Mouse (Mus musculus): ENCODE results near the gene Tcta.
"Not testable (repeated sequence)": the region's sequence is repeated elsewhere in the genome, so short reads cannot be mapped to it uniquely, and the experiment has no call there.

The Tcta gene

DNA sequence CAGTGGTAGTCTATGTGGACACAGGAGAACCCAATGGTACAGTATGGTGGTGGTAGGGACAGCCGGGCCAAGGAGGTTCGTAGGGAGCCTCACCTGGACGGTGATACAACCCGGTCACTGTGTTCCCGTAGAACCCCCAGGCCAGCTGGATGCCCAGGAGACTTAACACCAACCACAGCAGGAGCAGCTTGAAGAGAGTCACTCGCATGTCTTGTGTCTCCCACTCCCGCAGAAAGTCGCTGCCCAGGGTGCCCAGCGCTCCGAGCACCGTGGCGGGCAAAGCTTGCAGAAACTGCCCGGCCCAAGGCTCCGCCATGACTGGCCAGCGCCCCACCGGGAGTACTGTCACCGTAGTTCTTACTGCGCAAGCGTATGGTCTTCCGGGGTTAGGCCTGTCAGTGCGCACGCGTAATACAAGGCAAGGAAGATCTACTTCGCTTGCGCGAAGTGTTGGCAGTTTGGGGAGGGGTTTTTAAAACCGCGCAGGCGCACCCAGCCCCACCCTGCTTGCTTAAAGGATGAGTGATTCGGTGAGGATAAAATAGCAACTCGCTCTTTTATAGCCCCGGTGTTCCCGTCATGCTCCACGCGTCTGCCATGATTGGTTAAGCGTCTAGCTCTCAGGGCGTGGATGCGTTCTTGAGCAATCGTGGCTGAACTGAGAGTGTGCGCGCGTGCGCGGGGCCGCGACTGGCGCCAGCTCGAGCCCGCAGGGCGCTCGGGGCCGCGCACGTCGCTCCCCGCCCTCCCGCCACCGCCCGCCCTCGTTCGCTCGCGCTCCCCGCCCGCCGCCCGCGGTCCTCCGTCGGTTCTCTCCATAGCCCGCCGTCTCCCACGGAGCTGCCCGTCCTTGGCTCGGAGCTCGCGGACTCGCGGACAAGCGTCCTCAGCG, at the start of gene Tcta, which contains the start of gene Rhoa:
Gene Tcta, minus strand, starts transcription at position 532 of the 892 bp plus-strand sequence.
Gene Rhoa, plus strand, starts transcription at position 501 of the 892 bp plus-strand sequence.
- in situ Hi-C loops (cut with MboI, MseI), result no loop called here

- in situ Hi-C loops (cut with MboI, MseI), result no loop called here
Measured at GRCm38 (mm10) chr9:108349727-108350126, 43.8 kb upstream of the Tcta start.

DNA sequence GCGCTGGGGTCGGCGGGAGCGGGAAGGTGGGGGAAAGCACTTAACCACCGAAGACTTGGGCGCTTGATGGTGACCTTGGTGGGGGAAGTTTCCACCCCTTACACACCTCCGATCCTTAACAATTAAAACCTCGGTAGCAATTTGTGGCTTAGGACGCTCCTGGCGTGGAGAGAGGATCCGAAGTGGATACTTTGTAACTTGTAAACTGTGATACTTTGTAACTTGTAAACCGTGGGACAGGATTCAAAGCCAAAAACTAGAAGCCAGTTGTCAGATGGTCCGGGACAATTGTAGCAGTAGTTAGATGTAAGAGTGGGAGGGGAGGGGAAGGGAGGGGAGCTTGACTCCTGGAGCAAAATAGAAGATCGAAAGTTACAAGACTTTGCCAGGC, 42.3 kb upstream of the Tcta start:
- in situ Hi-C loops (cut with MboI, MseI), result no loop called here

GRCm38 (mm10) chr9:108347540-108348289, 41.8 kb upstream of the Tcta start, which contains the start of gene Usp4:
Gene Usp4, plus strand, starts transcription at chr9:108347853.
- in situ Hi-C loops (cut with MboI, MseI), result no loop called here

- in situ Hi-C loops (cut with MboI, MseI), result no loop called here
Measured at GRCm38 (mm10) chr9:108347024-108347423, 41.1 kb upstream of the Tcta start.

DNA sequence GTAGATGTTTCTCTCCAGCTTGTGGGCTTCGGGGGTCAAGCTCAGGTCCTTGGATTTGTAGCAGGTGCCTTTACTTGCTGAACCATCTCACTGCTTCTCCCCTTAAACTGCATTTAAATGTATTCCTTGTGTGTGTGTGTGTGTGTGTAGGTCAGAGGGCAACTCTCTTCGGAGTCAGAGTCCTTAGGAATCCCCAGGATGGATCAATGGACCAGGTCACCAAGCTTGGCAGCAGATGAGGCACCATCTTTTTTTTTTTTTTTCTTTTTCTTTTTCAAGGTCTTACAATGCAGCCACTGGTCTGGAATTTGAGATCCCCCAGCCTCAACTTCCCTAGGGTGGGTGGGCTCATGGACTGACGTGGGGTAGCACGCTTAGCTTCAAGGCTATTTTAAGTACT, 38.5 kb upstream of the Tcta start:
- in situ Hi-C loops (cut with MboI, MseI), result no loop called here

DNA sequence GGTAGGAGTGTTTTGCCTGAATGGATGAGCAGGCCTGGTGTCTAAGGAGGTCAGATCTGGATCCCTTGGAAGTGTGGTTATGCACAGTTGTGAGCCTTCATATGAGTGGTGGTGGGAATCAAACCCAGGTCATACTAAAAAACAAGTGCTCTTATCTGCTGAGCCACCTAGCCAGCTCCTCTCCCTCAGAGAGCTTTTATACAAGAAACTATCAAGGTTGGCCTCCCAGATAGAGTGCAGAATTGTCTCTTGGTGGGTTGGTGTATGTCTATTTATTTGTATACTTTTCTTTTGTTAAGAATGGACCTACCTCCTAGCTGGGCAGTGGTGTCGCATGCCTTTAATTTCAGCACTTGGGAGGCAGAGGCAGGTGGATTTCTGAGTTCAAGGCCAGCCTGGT, 37.9 kb upstream of the Tcta start:
- in situ Hi-C loops (cut with MboI, MseI), result no loop called here

DNA sequence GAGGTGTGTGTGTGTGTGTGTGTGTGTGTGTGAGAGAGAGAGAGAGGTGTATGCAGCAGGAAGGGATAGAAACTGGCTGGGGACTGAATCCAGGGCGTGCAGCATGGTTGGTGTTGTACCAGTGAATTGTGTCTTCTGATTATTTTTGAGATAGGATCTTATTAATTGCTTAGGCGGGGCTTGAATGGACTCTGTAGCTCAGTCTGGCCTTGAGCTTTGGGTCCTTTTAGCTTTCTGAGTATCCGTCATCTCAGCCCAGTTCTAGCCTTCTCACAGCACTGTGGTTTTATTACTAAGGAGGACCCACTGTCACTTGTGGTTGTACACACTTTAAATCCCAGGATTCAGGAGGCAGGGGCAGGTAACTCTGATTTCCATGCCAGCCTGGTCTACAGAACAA, 37.4 kb upstream of the Tcta start:
- in situ Hi-C loops (cut with MboI, MseI), result no loop called here

DNA sequence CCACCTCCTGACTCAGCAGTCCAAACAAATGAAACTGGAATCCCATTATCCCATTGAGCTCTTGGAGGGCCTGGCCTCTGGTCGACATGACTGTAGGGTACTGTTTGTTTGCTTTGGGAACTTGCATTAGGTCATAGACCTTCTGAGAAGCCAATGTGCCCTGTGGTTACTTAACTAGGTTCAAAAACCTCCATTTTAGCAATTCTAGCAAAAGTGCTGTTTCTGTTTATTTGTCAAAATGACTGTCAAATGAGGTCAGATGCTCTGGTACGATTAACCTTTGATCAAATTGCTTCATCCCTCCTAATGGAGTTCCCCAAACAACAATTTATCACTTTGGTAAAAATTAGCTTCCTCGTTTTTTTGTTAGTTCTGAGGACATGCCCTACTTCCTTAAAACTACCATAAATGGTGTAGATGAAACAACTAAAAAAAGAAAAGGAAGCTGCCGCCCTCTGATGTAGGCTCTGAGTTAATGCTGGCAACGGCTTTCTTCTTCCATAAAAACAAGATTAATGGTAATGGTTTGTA, 36.4 kb upstream of the Tcta start:
- in situ Hi-C loops (cut with MboI, MseI), result no loop called here

DNA sequence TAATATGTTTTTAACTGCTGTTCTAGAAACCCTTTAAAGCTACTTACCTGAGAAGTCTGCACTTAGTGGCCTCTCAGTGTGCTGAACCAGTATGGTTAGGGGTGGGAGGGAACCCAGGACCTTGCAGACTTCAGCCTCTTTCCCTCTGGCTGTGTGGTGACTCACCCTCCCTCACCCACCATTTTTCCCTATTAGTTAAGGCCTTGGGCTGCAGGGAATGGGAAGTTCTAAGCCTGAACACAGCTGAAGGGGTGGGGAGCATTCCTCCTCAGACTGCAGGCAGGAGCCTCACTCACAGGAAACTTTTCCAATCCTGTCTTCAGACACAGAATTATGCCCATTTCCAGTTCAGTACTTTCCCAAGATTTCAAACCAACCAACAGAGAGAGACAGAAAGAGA, 35.8 kb upstream of the Tcta start:
- in situ Hi-C loops (cut with MboI, MseI), result no loop called here

GRCm38 (mm10) chr9:108341139-108341475, 35.1 kb upstream of the Tcta start:
- in situ Hi-C loops (cut with MboI, MseI), result no loop called here

DNA sequence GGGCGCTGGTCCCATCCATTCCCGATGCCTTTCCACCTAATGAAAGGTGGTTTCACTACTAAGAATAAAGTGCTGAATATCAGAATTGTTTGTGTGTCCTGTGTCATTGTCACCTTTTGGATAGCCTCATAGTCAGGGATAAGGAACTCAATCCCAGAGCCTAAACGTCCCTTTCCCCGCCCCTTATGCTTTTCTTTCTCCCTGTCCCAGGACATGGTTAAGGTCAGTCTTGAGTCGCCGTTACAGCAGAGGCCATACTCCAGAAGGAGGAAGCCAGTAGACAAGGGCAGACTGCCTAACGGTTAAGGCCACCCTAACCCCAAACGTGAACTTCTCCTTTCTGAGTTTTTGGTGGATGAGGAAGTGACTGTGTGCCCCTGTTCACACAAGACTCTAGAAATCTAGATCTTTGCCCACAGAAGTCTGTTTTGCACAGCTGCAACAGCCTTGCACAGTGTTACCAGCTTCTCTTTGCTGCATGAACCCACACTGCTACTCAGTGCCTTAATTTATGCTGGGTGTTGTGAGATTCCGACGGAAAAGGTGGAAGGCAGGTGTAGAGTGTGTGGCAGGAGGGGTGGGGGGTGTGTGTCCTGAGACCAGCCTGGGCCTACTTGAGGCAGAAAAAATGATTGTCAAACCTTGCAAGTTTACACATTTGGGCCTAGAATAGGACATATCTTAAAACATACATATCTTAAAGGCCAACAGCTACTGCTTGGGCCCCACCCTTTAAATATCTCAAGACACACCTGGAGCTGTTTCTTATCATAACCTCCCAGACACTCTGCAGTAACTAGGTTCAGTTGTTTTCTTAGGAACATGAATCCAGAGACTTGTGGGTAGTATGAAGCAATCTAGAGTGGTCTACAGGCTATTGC, 34.5 kb upstream of the Tcta start:
- in situ Hi-C loops (cut with MboI, MseI), result no loop called here

DNA sequence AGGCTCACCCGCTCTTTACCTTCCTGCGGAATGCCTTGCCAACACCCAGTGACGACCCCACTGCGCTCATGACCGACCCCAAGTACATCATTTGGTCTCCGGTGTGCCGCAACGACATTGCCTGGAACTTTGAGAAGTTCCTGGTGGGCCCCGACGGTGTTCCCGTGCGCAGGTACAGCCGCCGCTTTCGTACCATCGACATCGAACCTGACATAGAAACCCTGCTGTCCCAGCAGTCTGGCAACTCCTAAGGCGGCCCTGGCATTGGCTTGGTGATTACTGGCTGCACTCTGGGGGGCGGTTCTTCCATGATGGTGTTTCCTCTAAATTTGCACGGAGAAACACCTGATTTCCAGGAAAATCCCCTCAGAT, 33.9 kb upstream of the Tcta start:
- in situ Hi-C loops (cut with MboI, MseI), result no loop called here

DNA sequence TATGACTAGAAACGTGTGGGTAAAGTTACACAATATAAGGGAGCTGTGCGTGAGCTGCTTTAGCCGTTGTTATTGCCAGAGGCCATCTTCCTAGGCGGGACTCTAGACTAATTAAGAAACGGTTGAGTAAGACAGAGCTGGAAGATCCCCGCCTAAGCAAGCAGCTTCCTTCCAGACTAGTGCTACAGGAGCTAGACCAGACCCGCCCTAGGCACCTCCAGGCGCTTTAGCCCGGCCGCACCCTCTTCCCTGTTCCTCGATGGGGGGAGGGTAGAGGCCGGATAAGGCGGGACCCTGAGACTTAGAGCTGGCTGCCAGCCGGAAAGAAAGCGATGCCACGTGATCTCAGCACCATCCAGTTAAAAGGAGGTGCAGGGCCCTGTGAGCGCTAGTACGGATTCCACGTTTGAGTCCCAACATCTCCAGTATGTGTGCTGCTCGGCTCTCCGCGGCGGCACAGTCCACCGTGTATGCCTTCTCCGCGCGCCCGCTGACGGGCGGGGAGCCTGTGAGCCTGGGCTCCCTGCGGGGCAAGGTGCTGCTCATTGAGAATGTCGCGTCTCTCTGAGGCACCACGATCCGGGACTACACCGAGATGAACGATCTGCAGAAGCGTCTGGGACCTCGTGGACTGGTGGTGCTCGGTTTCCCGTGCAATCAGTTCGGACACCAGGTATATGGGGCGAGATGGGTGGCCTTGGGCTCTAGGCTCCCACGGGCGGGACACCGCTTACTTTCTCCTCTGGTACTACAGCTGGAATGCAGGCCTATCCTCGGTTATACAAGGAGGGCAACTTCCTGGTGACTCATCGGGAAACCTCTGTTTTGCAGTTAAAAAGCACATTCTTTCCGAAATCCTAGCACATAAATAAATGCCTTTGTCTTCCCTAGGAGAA, 33.2 kb upstream of the Tcta start, which contains the start of gene Gpx1:
Gene Gpx1, plus strand, starts transcription at position 18 of the 896 bp plus-strand sequence.
- in situ Hi-C loops (cut with MboI, MseI), result no loop called here

DNA sequence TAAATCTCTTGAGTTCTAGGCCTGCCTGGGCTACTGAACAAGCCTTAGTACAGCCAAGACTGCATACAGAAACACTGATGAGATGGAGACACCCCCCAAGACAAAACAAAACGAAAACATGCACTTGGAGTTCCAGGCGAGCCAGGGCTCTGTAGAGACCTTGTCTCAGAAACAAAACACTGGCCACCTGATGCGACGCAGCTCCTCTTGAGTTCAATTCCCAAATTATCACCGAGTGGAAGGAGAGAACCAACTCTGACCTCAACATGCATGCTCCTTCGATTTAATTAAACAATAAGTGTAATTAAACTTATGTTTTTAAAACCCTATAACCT, 32.6 kb upstream of the Tcta start:
- in situ Hi-C loops (cut with MboI, MseI), result no loop called here

DNA sequence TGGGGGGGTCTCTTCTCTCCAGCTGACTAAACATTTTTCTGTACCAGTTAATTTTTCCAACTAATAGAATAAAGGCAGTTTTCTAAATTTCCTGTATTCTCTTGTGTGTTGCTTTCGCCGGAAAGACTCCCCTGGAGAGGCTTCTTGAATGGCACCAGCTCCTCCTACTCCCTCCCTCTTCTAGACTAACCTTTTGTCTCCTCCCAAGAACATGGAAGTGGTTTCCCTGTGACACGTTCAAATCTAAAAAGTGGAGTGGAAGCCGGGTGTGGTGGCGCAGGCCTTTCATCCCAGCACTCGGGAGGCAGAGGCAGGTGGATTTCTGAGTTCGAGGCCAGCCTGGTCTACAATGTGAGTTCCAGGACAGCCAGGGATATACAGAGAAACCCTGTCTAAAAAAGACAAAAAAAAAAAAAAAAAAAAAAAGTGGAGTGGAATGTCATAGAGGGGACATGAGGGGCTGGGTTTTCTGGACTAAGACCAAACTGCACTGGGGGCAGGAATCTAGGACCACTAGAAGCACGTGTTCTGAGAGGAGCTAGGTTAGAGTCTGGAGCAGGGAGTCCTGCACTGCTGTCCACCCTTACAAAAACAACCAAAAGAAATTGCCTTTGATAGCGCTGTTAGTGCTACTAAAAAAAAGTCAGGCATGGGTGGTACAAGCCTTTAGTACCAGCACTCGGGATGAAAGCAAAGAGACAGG, 32.0 kb upstream of the Tcta start:
- in situ Hi-C loops (cut with MboI, MseI), result no loop called here

DNA sequence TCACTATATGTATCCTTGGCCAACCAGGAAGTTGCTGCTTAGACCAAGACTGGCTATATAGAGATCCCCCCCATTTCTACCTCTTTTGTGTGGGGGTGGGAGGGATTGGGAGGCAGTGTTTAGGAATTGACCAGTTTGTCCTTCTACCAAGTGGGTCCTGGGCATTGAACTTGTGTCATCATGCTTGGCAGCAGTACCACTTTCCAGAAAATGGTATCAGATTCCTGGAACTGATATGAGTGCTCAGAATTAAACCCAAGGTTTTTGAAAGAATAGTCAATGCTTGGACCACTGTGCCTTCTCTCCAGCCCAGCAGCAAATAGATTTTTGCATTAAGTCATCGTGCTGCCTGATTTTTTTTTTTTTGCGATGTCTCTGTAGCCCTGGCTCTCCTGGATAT, 19.9 kb upstream of the Tcta start:
- in situ Hi-C loops (cut with MboI, MseI), result no loop called here

DNA sequence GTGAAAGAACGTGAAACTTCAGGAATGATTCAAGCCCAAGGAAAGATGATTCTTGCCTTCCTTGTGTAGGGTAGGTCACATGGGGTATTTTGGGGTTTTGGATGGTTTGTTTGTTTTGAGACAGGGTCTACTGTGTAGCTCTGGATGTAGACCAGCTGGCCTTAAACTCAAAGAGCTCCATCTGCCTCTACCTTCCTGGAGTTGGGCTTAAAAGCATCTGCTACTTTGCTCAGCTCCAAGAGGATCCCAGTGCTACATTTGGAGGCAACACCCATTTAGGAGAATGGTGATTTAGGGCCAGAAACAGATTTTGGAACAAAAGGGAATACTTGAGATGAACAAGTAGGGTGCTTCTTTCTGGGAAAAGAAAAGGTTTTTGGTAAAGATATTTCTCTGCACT, 18.8 kb upstream of the Tcta start:
- in situ Hi-C loops (cut with MboI, MseI), result no loop called here

DNA sequence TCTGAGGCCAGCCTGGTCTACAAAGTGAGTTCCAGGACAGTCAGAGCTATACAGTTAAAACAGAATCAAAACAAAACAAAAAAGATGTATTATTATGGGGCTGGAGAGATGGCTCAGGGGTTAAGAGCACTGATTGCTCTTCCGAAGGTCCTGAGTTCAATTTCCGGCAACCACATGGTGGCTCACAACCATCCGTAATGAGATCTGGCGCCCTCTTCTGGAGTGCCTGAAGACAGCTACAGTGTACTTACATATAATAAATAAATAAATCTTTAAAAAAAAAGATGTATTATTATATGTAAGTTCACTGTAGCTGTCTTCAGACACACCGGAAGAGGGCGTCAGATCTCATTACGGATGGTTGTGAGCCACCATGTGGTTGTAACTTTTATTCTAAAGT, 16.1 kb upstream of the Tcta start:
- in situ Hi-C loops (cut with MboI, MseI), result not testable (repeated sequence)

- in situ Hi-C loops (cut with MboI, MseI), result no loop called here
Measured at GRCm38 (mm10) chr9:108318462-108318861, 12.5 kb upstream of the Tcta start.

Data from T-helper 17 cell (primary cell).